Mouse (Mus musculus): ENCODE measurements around the gene Mgat2. TPM values are rescaled to one million over a fixed set of nuclear protein-coding genes. Genes with fewer than 3 reads are reported as not detected.
"Not testable (repeated sequence)": the region's sequence is repeated elsewhere in the genome, so short reads cannot be mapped to it uniquely, and the experiment has no call there.

Gene Mgat2
- 38.5 and 42.2 TPM in 2 replicates for polyA plus RNA-seq (2015; fragmentation: Nextera tagmentation; extraction: Ambion mirVana)

GRCm38 (mm10) chr12:69183583-69184308, at the start of gene Mgat2, which contains the start of gene Rpl36al:
TSS of gene Mgat2 (plus strand) at chr12:69184157.
TSS of gene Rpl36al (minus strand) at chr12:69184083.
- H3K9ac ChIP-seq: peak within 1 kb of the TSS; percentile 91
- no peaks in the 10 kb centered on the region for H3K27me3 ChIP-seq
- H3K4me2 ChIP-seq: peak within 1 kb of the TSS; percentile 96
- peaks cover 31% of the 10 kb centered on the region for H3K4me1 ChIP-seq (replicated peaks)
- peaks cover 23% of the 10 kb centered on the region; the same call in 1 of the 2 replicates for H3K36me3 ChIP-seq
- under 1% methylated on average over 83 of the region's 84 CpGs for WGBS
- H3K9me3 ChIP-seq: no peaks in the 10 kb centered on the region
- peak within 1 kb of the TSS; percentile 88 for H3K4me3 ChIP-seq
- H3K27ac ChIP-seq (replicated peaks): peak within 1 kb of the TSS; percentile 95
- ATAC-seq (ENCODE audit: low read depth): peak; percentile 99

GRCm38 (mm10) chr12:69139201-69139600, 44.8 kb upstream of the Mgat2 start:
- no peak for ATAC-seq (ENCODE audit: low read depth)
- 95% methylated on average over 3 of the region's 3 CpGs for WGBS
- Histone ChIP-seq H3K9ac (no peak overlapping the region), H3K36me3 (no peaks in the 10 kb centered on the region), H3K27ac (replicated peaks) (no peak overlapping the region), H3K27me3 (no peaks in the 10 kb centered on the region), H3K4me1 (replicated peaks) (no peaks in the 10 kb centered on the region), H3K9me3 (no peaks in the 10 kb centered on the region), H3K4me3 (no peak overlapping the region), H3K4me2 (no peak overlapping the region)

- H3K4me3 ChIP-seq: no peak overlapping the region
- ATAC-seq (ENCODE audit: low read depth): no peak
- no peak overlapping the region for H3K4me2 ChIP-seq
- 90% methylated on average over 7 of the region's 7 CpGs for WGBS
- no peaks in the 10 kb centered on the region for H3K4me1 ChIP-seq (replicated peaks)
- no peak overlapping the region for H3K9ac ChIP-seq
- no peaks in the 10 kb centered on the region for H3K36me3 ChIP-seq
- no peaks in the 10 kb centered on the region for H3K27me3 ChIP-seq
- no peak overlapping the region for H3K27ac ChIP-seq (replicated peaks)
- H3K9me3 ChIP-seq: no peaks in the 10 kb centered on the region
Observed at GRCm38 (mm10) chr12:69139841-69140240, 44.1 kb upstream of the Mgat2 start.

- Histone ChIP-seq H3K9ac (no peak overlapping the region), H3K27me3 (no peaks in the 10 kb centered on the region), H3K4me2 (no peak overlapping the region), H3K27ac (replicated peaks) (no peak overlapping the region), H3K9me3 (no peaks in the 10 kb centered on the region), H3K36me3 (no peaks in the 10 kb centered on the region), H3K4me3 (no peak overlapping the region), H3K4me1 (replicated peaks) (peaks cover 5% of the 10 kb centered on the region)
- no peak for ATAC-seq (ENCODE audit: low read depth)
- 71% methylated on average over 6 of the region's 6 CpGs for WGBS
Observed at GRCm38 (mm10) chr12:69143460-69143859, 40.5 kb upstream of the Mgat2 start.

- Histone ChIP-seq H3K36me3 (no peaks in the 10 kb centered on the region), H3K27me3 (no peaks in the 10 kb centered on the region), H3K4me1 (replicated peaks) (peaks cover 21% of the 10 kb centered on the region), H3K9ac (no peak overlapping the region), H3K9me3 (no peaks in the 10 kb centered on the region), H3K4me3 (no peak overlapping the region), H3K4me2 (no peak overlapping the region), H3K27ac (replicated peaks) (no peak overlapping the region)
- no peak for ATAC-seq (ENCODE audit: low read depth)
- WGBS: 91% methylated on average over 5 of the region's 5 CpGs
Observed at GRCm38 (mm10) chr12:69147166-69147735, 36.7 kb upstream of the Mgat2 start.

DNA sequence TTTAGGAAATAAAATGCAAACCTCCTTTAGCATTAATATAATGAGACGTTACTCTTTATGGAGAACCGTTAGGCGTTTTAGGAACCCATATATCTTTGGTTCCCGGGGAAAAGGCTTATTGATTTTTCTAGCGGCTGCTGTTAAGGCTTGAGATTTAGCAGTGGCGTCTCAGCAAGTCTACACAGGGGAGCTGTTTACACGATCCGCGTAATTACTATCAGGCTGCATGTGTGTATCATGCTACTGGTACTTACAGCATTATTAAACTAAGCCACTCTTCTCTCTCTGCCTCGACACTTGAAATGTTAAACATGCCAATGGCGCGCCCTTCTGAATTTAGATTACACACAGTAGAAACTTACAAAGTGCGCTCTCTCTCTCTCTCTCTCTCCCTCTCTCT, 33.9 kb upstream of the Mgat2 start:
- Histone ChIP-seq H3K9ac (no peak overlapping the region), H3K9me3 (no peaks in the 10 kb centered on the region), H3K27ac (replicated peaks) (peak overlapping the region; percentile 72), H3K4me1 (replicated peaks) (peaks cover 21% of the 10 kb centered on the region), H3K27me3 (no peaks in the 10 kb centered on the region), H3K36me3 (no peaks in the 10 kb centered on the region), H3K4me3 (no peak overlapping the region), H3K4me2 (peak overlapping the region; percentile 24)
- peak; percentile 86 for ATAC-seq (ENCODE audit: low read depth)
- 52% methylated on average over 13 of the region's 13 CpGs for WGBS

GRCm38 (mm10) chr12:69155923-69156322, 28.0 kb upstream of the Mgat2 start:
- 84% methylated on average over 2 of the region's 2 CpGs for WGBS

DNA sequence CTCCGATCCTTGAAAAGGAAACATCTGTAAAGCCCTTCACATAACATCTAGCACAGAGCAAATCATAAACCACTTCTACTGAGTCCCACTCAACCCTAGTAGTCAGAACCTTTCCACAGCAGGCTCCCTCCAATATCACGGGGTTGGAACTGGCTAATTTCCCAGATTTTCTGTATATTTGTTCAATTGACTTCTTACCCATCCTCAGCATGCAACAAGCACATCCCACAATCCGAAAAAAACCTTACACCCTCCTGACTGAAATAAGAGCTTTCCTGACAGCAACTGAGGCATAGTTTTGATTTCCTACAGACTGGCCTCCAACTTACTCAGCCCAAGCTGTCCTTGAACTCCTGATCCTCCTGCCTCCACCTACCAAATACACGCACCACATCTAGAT, 27.5 kb upstream of the Mgat2 start:
- Histone ChIP-seq H3K9me3 (no peaks in the 10 kb centered on the region), H3K36me3 (peaks cover 21% of the 10 kb centered on the region), H3K4me3 (no peak overlapping the region), H3K27ac (replicated peaks) (no peak overlapping the region), H3K4me1 (replicated peaks) (peaks cover 13% of the 10 kb centered on the region), H3K27me3 (no peaks in the 10 kb centered on the region), H3K4me2 (no peak overlapping the region), H3K9ac (no peak overlapping the region)
- WGBS: 84% methylated on average over 4 of the region's 4 CpGs
- ATAC-seq (ENCODE audit: low read depth): no peak

More at GRCm38 (mm10) chr12:69155923-69156322, 28.0 kb upstream of the Mgat2 start:
- Histone ChIP-seq H3K36me3 (peaks cover 21% of the 10 kb centered on the region), H3K4me3 (no peak overlapping the region), H3K27me3 (no peaks in the 10 kb centered on the region), H3K9me3 (no peaks in the 10 kb centered on the region), H3K4me1 (replicated peaks) (peaks cover 13% of the 10 kb centered on the region), H3K27ac (replicated peaks) (no peak overlapping the region), H3K4me2 (no peak overlapping the region), H3K9ac (no peak overlapping the region)
- no peak for ATAC-seq (ENCODE audit: low read depth)

- peaks cover 21% of the 10 kb centered on the region for H3K36me3 ChIP-seq
- ATAC-seq (ENCODE audit: low read depth): no peak
- peaks cover 13% of the 10 kb centered on the region for H3K4me1 ChIP-seq (replicated peaks)
- no peaks in the 10 kb centered on the region for H3K27me3 ChIP-seq
- WGBS: 95% methylated on average over 2 of the region's 2 CpGs
- no peak overlapping the region for H3K27ac ChIP-seq (replicated peaks)
- H3K4me3 ChIP-seq: no peak overlapping the region
- no peak overlapping the region for H3K9ac ChIP-seq
- H3K4me2 ChIP-seq: no peak overlapping the region; the same call in 1 of the 2 replicates
- no peaks in the 10 kb centered on the region for H3K9me3 ChIP-seq
Observed at GRCm38 (mm10) chr12:69157107-69157506, 26.9 kb upstream of the Mgat2 start.

- H3K27me3 ChIP-seq: no peaks in the 10 kb centered on the region
- ATAC-seq (ENCODE audit: low read depth): no peak
- WGBS: 1% methylated on average over 19 of the region's 19 CpGs
- peak overlapping the region; percentile 96 for H3K27ac ChIP-seq (replicated peaks)
- H3K9ac ChIP-seq: peak overlapping the region; percentile 89
- no peaks in the 10 kb centered on the region for H3K9me3 ChIP-seq
- peaks cover 13% of the 10 kb centered on the region for H3K4me1 ChIP-seq (replicated peaks)
- peak overlapping the region; percentile 74 for H3K4me2 ChIP-seq
- peak overlapping the region; percentile 73 for H3K4me3 ChIP-seq
- H3K36me3 ChIP-seq: peaks cover 21% of the 10 kb centered on the region
Observed at GRCm38 (mm10) chr12:69158366-69158764, 25.6 kb upstream of the Mgat2 start.

DNA sequence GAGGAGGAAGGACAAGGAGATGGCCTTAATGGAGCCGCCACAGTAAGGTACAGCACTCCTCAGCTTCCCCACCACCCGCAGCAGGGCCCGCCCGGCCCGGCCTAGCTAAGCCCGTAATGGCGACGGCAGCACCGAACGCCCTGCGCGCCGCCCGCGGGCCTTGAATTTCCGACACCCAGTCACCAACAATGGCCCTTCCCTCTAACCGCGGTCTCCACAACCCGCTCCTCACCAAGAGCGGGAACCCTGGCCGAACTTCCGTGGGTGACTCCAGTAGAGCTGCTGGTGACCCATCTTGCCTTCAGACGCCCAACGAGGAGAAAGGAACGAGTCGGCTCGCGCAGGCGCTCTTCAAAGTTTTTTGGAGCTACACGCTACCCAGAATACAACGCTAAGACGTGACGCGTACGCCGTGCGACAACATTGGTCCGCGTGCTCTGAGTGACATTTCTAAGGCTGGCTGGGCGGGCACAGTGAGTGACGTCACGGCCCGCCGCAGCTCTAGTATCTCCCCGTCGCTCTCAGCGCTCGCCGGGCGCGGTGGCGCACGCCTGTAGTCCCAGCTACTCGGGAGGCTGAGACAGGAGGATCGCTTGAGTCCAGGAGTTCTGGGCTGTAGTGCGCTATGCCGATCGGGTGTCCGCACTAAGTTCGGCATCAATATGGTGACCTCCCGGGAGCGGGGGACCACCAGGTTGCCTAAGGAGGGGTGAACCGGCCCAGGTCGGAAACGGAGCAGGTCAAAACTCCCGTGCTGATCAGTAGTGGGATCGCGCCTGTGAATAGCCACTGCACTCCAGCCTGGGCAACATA, 25.0 kb upstream of the Mgat2 start, which contains the start of gene Rps29:
Gene Rps29 (minus strand): TSS at position 422 of the 813 bp plus-strand sequence.
- peak within 1 kb of the TSS; percentile 73 for H3K4me3 ChIP-seq
- peak within 1 kb of the TSS; percentile 96 for H3K27ac ChIP-seq (replicated peaks)
- peaks cover 21% of the 10 kb centered on the region for H3K36me3 ChIP-seq
- peak; percentile 99 for ATAC-seq (ENCODE audit: low read depth)
- H3K4me1 ChIP-seq (replicated peaks): peaks cover 13% of the 10 kb centered on the region
- under 1% methylated on average over 59 of the region's 68 CpGs for WGBS
- H3K9ac ChIP-seq: peak within 1 kb of the TSS; percentile 89
- H3K4me2 ChIP-seq: peak within 1 kb of the TSS; percentile 74
- H3K27me3 ChIP-seq, H3K9me3 ChIP-seq: not testable (repeated sequence)

- Histone ChIP-seq H3K4me3 (peak overlapping the region; percentile 17), H3K9ac (no peak overlapping the region), H3K36me3 (peaks cover 21% of the 10 kb centered on the region), H3K4me2 (peak overlapping the region; percentile 30), H3K27ac (replicated peaks) (no peak overlapping the region), H3K27me3 (no peaks in the 10 kb centered on the region), H3K4me1 (replicated peaks) (peaks cover 13% of the 10 kb centered on the region), H3K9me3 (no peaks in the 10 kb centered on the region)
- peak; percentile 1; the same call in 1 of the 2 replicates for ATAC-seq (ENCODE audit: low read depth)
- 8% methylated on average over 9 of the region's 9 CpGs for WGBS
Observed at GRCm38 (mm10) chr12:69159578-69159940, 24.4 kb upstream of the Mgat2 start.
